Mouse (Mus musculus) lung, embryonic 16.5 days (tissue): Measurements from ENCODE around the gene E2f2. TPM values are rescaled to one million over a fixed set of nuclear protein-coding genes. Genes with fewer than 3 reads are reported as not detected.

Source experiments
- ATAC-seq: fragments of 200-750 bp; cut with Nextera tagmentation; 2 replicates; pipeline ENCODE4 v1.8.0; 2017; ENCODE audit warnings: low read depth, mild to moderate bottlenecking, moderate library complexity
- H3K27ac ChIP-seq: fragments of 300-500 bp; sonication (generic); 2 replicates; pipeline ENCODE4 v1.5.1; 2014; ENCODE audit warnings: mild to moderate bottlenecking, control low read depth, low read length
- H3K27me3 ChIP-seq: fragments of 300-500 bp; sonication (generic); 2 replicates; pipeline ENCODE4 v1.6.1; 2014; ENCODE audit warnings: low read depth, low read length, mixed read lengths; ENCODE audit not compliant: control insufficient read depth, insufficient read depth
- H3K36me3 ChIP-seq: fragments of 300-500 bp; sonication (generic); 2 replicates; pipeline ENCODE4 v1.6.1; 2014; ENCODE audit warnings: low read length; ENCODE audit not compliant: control insufficient read depth, insufficient read depth
- H3K4me1 ChIP-seq: fragments of 300-500 bp; sonication (generic); replicated peaks from 2 replicates; pipeline ENCODE4 v1.6.1; 2014; ENCODE audit warnings: low read length, mixed read lengths; ENCODE audit not compliant: control insufficient read depth, insufficient read depth
- H3K4me2 ChIP-seq: fragments of 300-500 bp; sonication (generic); 2 replicates; pipeline ENCODE4 v1.6.1; 2014; ENCODE audit warnings: low read depth, low read length, control low read depth
- H3K4me3 ChIP-seq: fragments of 300-500 bp; sonication (generic); 2 replicates; pipeline ENCODE4 v1.5.1; 2014; ENCODE audit warnings: mild to moderate bottlenecking, low read length, control low read depth
- H3K9ac ChIP-seq: fragments of 300-500 bp; sonication (generic); 2 replicates; pipeline ENCODE4 v1.6.1; 2014; ENCODE audit warnings: low read length, control low read depth
- H3K9me3 ChIP-seq: fragments of 300-500 bp; sonication (generic); 2 replicates; pipeline ENCODE4 v1.6.1; 2016; ENCODE audit warnings: low read length; ENCODE audit not compliant: control insufficient read depth
- WGBS: fragments of 180-500 bp; shearing (Covaris S2); extraction: QIAGEN DNeasy Blood & Tissue Kit; methylation state at CpG from one replicate; pipeline ENCODE4 v1.1.7; 2014; 5-methylcytosine and 5-hydroxymethylcytosine counted together
- polyA plus RNA-seq: library from polyadenylated mRNA; unstranded; fragments of >200 nt; fragmentation: Nextera tagmentation; extraction: Ambion mirVana; gene quantifications from 2 replicates; pipeline ENCODE4 v1.2.1, GENCODE M21; 2015

The E2f2 gene
- polyA plus RNA-seq, 1 experiment from 2014 or later = 18.4 TPM

- Histone ChIP-seq H3K4me2 (no peak overlapping the region), H3K27me3 (peaks cover 8% of the 10 kb centered on the region; the same call in 1 of the 2 replicates), H3K9me3 (no peaks in the 10 kb centered on the region), H3K27ac (no peak overlapping the region), H3K36me3 (no peaks in the 10 kb centered on the region; the same call in 1 of the 2 replicates), H3K9ac (no peak overlapping the region), H3K4me3 (no peak overlapping the region), H3K4me1 (no peaks in the 10 kb centered on the region; the same call in 1 of the 2 replicates)
- WGBS = 58% methylated on average over 8 of the region's 8 CpGs
- ATAC-seq = no peak
Measured at GRCm38 (mm10) chr4:136240955-136241354, 68.8 kb downstream of the E2f2 start.

- H3K4me3 ChIP-seq = no peak overlapping the region
- H3K9ac ChIP-seq = no peak overlapping the region
- H3K9me3 ChIP-seq = no peaks in the 10 kb centered on the region
- H3K36me3 ChIP-seq = no peaks in the 10 kb centered on the region; the same call in 1 of the 2 replicates
- H3K27ac ChIP-seq = no peak overlapping the region
- H3K4me1 ChIP-seq = peaks cover 11% of the 10 kb centered on the region
- H3K4me2 ChIP-seq = no peak overlapping the region
- no peak for ATAC-seq
- H3K27me3 ChIP-seq = peaks cover 20% of the 10 kb centered on the region
- 41% methylated on average over 8 of the region's 8 CpGs for WGBS
Measured at GRCm38 (mm10) chr4:136242065-136242703, 70.0 kb downstream of the E2f2 start.

- no peak overlapping the region for H3K4me3 ChIP-seq
- H3K4me2 ChIP-seq = no peak overlapping the region
- WGBS = 75% methylated on average over 7 of the region's 7 CpGs
- no peak overlapping the region for H3K27ac ChIP-seq
- H3K4me1 ChIP-seq = peaks cover 16% of the 10 kb centered on the region
- H3K27me3 ChIP-seq = peaks cover 22% of the 10 kb centered on the region
- H3K9me3 ChIP-seq = no peaks in the 10 kb centered on the region
- no peaks in the 10 kb centered on the region; the same call in 1 of the 2 replicates for H3K36me3 ChIP-seq
- ATAC-seq = no peak
- H3K9ac ChIP-seq = no peak overlapping the region
Measured at GRCm38 (mm10) chr4:136242728-136243127, 70.5 kb downstream of the E2f2 start.

- no peak overlapping the region for H3K9ac ChIP-seq
- peaks cover 29% of the 10 kb centered on the region for H3K27me3 ChIP-seq
- WGBS = 66% methylated on average over 7 of the region's 7 CpGs
Measured at GRCm38 (mm10) chr4:136244208-136244607, 72.0 kb downstream of the E2f2 start.

More at GRCm38 (mm10) chr4:136244208-136244607, 72.0 kb downstream of the E2f2 start:
- Histone ChIP-seq H3K4me1 (peaks cover 29% of the 10 kb centered on the region), H3K9me3 (no peaks in the 10 kb centered on the region), H3K4me3 (no peak overlapping the region), H3K27ac (no peak overlapping the region), H3K36me3 (no peaks in the 10 kb centered on the region; the same call in 1 of the 2 replicates), H3K4me2 (no peak overlapping the region)
- ATAC-seq = no peak

Other genes with a start within 250 kb of the E2f2 start
- gene Hmgcl, start 225.9 kb upstream of the E2f2 start, polyA plus RNA-seq = 73.0 and 76.9 TPM in 2 replicates
- 41.7 and 48.4 TPM in 2 replicates for gene Gale, start 208.7 kb upstream of the E2f2 start, polyA plus RNA-seq
- 110 and 113 TPM in 2 replicates for gene Lypla2, start 199.8 kb upstream of the E2f2 start, polyA plus RNA-seq
- 49.1 and 49.3 TPM in 2 replicates for gene Pithd1, start 185.1 kb upstream of the E2f2 start, polyA plus RNA-seq
- gene Eloa, start 150.6 kb upstream of the E2f2 start, polyA plus RNA-seq = 40.8 and 41.0 TPM in 2 replicates
- 458 and 506 TPM in 2 replicates for gene Rpl11, start 119.0 kb upstream of the E2f2 start, polyA plus RNA-seq
- 560 and 561 TPM in 2 replicates for gene Id3, start 28.9 kb upstream of the E2f2 start, polyA plus RNA-seq
- gene Asap3, start 34.0 kb downstream of the E2f2 start, polyA plus RNA-seq = 8.2 and 9.1 TPM in 2 replicates
- 20.3 and 22.9 TPM in 2 replicates for gene Tcea3, start 75.3 kb downstream of the E2f2 start, polyA plus RNA-seq
- 27.6 and 28.1 TPM in 2 replicates for gene Zfp46, start 112.3 kb downstream of the E2f2 start, polyA plus RNA-seq
- gene Hnrnpr, start 138.5 kb downstream of the E2f2 start, polyA plus RNA-seq = 146 and 158 TPM in 2 replicates